Mouse (Mus musculus) kidney, postnatal 36 days (tissue): ENCODE results near the gene Bcan.

Experiments used
- DNase-seq, 2 experiments: peaks; one replicate each; pipeline ENCODE4 v3.0.0; 2021 to 2022; ENCODE audit warnings: mixed read lengths in 2 of 2

Gene Bcan

DNA sequence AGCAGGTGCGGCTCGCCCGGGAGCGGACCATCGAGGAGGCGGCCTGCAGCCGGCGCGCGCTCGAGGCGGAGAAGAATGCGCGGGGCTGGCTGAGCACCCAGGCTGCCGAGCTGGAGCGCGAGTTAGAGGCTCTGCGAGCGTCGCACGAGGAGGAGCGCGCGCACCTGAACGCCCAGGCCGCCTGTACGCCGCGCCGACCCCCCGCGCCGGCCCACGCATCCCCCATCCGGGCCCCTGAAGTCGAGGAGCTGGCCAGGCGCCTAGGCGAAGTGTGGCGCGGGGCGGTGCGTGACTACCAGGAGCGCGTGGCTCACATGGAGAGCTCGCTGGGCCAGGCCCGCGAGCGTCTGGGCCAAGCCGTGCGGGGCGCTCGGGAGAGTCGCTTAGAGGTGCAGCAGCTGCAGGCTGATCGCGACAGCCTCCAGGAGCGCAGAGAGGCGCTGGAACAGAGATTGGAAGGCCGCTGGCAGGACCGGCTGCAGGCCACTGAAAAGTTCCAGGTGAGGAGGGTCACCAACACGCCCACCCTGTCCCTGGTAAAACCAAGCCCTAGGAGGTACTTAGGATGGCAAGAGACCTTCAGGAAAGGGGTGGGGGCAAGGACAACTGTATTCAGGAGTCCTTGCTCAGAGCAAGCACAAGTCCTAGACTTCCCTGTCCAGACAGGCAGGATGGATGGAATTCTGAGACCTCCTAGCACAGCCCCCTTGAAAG is 28.4 kb downstream of the Bcan start:
- peak in 1 of 2 experiments; percentile 25 for DNase-seq

GRCm38 (mm10) chr3:87970939-87971488 is 29.0 kb downstream of the Bcan start, which contains the start of gene Nes:
TSS of gene Nes (plus strand) at chr3:87971078.
- peak; percentile 70 to 77 for DNase-seq

DNA sequence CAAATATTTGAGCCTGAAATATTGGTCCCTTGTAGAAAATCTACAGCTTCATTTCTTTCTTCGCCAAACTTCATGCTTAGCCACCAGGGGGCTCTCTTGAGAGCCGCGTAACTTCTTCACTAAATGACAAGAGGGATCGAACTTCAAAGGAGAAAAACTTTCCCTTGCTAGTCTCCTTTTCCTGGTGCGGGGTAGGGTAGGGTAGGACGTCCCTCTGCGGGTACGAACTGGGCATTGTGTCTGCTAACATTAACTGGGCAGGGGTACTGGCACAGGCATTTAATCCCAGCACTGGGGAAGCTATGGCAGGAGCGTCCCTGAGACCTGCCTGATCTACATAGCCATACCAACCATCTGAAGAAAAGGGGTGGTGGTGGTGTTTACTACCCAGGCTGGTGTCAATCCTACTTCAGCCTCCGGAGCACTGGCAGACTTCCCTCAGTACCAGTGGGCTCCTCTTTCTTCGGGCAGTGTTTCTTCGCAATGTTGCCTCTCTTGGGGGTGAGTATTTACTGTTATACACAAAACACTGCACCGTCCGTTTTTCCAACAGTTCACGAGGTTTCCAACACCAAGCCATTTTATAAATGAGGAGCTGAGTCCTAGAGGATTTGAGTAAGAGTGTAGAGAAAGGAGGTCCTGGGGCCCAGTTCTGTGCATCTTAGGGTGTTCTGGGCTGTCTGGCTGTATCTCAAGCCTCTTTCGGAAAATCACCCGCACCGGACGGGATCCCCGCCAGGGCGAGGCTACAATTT is 29.7 kb downstream of the Bcan start:
- peak; percentile 47 to 78 for DNase-seq

GRCm38 (mm10) chr3:87960586-87961191 is 39.3 kb downstream of the Bcan start:
- DNase-seq, result peak; percentile 92 to 94

GRCm38 (mm10) chr3:87960191-87960585 is 39.8 kb downstream of the Bcan start:
- no peak for DNase-seq

DNA sequence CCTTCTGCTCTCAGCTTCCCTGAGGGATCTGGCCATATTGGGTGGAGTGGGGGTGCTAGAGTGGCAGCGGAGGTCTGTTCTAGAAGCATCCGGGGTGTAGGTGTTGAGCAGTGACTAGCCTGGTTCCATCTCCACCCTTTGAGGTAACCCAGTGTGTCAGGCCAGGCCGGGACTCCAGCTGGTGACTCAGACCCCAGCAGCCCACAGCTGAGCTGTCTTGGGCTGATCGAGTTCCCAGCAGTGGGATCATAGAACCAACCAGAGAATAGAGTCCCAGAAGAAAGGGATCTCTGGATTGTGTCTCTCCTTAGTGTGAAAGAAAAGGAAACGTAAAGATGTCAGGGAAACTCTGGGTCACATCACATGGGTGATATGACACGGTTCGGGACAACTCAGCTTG is 40.7 kb downstream of the Bcan start:
- no peak for DNase-seq

- DNase-seq, result no peak
These were observed 41.1 kb downstream of the Bcan start for GRCm38 (mm10) chr3:87958967-87959366.

GRCm38 (mm10) chr3:87958476-87958875 is 41.6 kb downstream of the Bcan start:
- DNase-seq, result peak in 1 of 2 experiments; percentile 24

DNA sequence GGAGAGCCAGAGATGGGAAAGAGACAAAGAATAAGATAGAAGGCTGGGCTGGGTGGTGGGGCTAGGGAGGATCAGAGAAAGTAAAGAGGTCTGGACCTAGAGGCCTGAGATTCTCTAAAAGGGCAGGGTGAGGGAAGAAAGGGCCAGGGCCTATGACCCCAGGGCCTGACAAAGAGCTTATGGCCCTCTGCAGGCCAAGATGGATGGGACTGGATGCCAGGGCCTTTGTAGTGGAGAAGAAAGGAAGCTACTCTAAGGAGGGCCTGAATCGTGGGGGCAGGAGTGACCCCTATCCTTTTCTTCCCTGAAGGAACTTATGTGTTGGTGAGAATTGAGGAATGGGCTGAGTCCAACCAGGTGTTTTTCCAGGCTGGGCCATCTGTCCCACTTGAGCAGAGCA is 42.0 kb downstream of the Bcan start:
- no peak for DNase-seq

- DNase-seq, result peak in 1 of 2 experiments; percentile 15
These were observed 47.6 kb downstream of the Bcan start for GRCm38 (mm10) chr3:87952440-87952839.

DNA sequence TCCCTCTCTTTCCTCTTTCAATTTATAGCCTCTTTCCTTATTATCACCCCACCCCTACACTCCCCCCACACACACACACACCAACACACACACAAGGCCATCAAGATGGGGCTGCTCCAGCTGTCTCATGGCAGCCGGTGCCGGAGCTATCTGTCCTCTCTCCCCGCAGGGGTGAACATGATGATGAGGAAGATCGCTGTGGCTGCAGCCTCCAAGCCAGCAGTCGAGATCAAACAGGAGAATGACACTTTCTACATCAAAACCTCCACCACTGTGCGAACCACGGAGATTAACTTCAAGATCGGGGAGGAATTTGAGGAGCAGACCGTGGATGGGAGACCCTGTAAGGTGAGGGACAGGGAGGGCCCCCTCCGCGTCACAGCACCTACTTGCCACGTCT is 48.1 kb downstream of the Bcan start:
- DNase-seq, result no peak

- DNase-seq, result no peak
These were observed 50.0 kb downstream of the Bcan start for GRCm38 (mm10) chr3:87949955-87950515.

GRCm38 (mm10) chr3:87949266-87949954 is 50.6 kb downstream of the Bcan start:
- no peak for DNase-seq

- no peak for DNase-seq
These were observed 51.4 kb downstream of the Bcan start, which contains the start of gene Crabp2 for GRCm38 (mm10) chr3:87948378-87949265. TSS of gene Crabp2 (plus strand) at chr3:87948666.

- DNase-seq, result no peak
These were observed 52.2 kb downstream of the Bcan start for GRCm38 (mm10) chr3:87947811-87948199.

GRCm38 (mm10) chr3:87947056-87947810 is 52.8 kb downstream of the Bcan start:
- DNase-seq, result no peak

DNA sequence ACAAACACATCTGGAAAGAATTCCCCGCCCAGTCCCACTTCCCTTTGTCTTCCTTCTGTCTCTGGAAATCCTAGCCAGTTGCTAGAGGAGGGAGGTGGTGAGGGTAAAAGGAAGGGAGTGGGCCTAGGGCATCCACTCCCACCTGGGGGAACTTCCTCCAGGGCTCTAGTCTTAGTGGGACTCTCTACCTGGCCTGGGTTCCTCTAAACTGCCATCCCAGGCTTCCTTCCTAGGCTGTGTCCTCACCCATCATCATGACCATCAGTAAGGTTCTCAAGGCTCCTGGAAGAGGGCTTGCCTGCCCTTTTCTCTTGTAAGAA is 53.5 kb downstream of the Bcan start:
- DNase-seq, result no peak

GRCm38 (mm10) chr3:87945781-87946540 is 54.1 kb downstream of the Bcan start:
- DNase-seq, result no peak

DNA sequence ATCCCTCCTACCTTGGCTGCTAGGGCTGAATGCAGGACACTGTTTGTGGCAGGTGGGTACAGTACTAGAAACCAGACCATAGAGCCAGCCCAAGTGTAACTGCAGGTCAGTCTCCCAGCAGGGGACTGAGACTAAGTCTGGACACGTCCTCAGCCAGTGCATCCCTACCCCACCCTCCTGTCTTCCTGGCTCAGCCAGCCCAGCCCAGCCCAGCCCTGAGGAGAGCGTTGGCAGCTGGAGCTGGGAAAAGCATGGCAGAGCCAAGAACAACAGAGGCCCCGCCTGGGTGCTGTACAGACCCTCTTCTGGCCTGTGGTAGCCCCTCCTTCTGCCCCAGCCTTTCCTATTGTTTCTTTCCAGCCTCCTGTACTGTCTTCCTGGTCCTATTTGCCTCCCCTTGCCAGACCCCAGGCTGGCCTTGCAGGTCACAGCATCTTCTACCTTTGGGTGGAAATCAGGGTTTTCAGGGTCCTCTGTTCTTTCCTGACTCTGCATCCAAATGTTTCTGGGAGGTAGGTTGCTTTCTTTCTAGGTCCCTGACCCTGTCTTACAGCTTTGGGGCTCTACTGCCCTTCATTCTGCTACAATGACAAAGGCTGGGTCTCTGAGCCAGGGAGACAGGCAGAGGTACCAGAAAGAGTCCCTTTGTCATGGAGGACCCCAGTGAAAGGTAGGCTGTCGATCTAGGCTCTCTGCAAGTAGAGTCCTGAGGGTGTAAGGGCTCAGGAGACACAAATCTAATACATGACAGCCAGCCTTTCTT is 55.0 kb downstream of the Bcan start:
- no peak for DNase-seq
